10 mouse cellular contexts compared by ENCODE assay signal in the genomic region with DNA sequence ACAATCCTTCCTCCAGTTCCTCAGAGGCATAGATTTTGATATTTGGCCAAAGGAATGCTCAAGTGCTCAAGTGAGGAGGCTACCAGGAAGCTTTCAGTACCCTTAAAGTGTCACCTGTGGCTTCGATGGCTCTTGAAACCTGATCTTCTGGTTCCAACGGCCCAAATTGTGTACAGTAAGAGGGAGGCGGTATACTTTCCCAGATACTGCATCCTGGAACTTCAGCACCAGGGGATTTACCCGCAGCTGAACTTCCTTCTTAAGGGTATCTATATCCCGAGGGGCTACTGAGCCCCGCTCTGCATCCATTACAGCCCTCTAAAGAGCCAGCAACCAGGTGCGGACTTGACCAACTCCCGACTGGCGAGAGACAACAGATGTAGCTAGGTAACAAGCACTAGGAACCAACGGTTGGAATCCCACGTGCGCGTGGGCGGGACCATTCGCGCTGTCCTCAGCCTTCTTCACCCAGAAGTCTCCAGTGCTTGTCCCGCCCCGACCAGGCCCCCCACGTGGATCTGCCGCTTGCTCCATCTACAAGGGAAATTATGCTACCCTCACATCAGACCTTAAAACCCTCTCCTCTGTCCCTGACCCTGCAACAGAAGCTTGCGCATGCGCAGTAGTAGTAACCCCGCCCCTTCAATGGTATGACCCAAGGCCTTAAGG. TPM values are rescaled to one million over a fixed set of nuclear protein-coding genes. Genes with fewer than 3 reads are reported as not detected.
DNase-seq lines count a peak whose midpoint lies in the region; ATAC-seq and TF ChIP-seq lines count a peak whose summit lies in the region.
"Had no signal": no experiment of that assay in that cellular context is flagged by ENCODE, and none has a peak within 500 bp of the region (broad histone marks: within the 10 kb centered on the region; RNA-seq: fewer than 3 reads in every experiment).

A gene (minus strand): TSS at position 309 of the 669 bp plus-strand sequence.

- ATAC-seq in forebrain, embryonic 11.5 days (replicated peaks; ENCODE audit: low FRiP score) = peak; percentile 88
- ATAC-seq in hematopoietic stem cell, adult 5-6 weeks (replicated peaks in 1 of 2; ENCODE audit: insufficient read depth in 1 of 2, low FRiP score in 2 of 2, low TSS enrichment in 1 of 2, low read depth in 1 of 2, poor library complexity in 2 of 2, severe bottlenecking in 2 of 2) = peak; percentile 84 to 93
- no peak; the same call in 1 of the 2 replicates for ATAC-seq in liver, embryonic 15.5 days (ENCODE audit: insufficient read depth)
- ATAC-seq in neural tube, embryonic 15.5 days (ENCODE audit: low FRiP score) = peak; percentile 87

- H3K27ac ChIP-seq in brown adipose tissue, adult 24 weeks (replicated peaks; ENCODE audit: low read depth, low read length) = no peak within 1 kb of the TSS
- H3K27ac ChIP-seq in forebrain, embryonic 11.5 days (ENCODE audit: low read depth, low read length) = no peak within 1 kb of the TSS
- peak within 1 kb of the TSS; percentile 57 for H3K27ac ChIP-seq in layer of hippocampus, adult 2 months
- no peak within 1 kb of the TSS for H3K27ac ChIP-seq in liver, embryonic 15.5 days (replicated peaks)
- no peak within 1 kb of the TSS for H3K27ac ChIP-seq in neural tube, embryonic 15.5 days (replicated peaks)

- peak; percentile 84 for DNase-seq in 3134 (ENCODE audit: extremely low read depth, insufficient read length, low spot score)
- peak; percentile 63 for DNase-seq in forebrain, embryonic 11.5 days (ENCODE audit: low spot score)
- peak; percentile 17 to 25 for DNase-seq in layer of hippocampus, adult 2 months (ENCODE audit: low spot score in 2 of 2)
- peak; percentile 19 for DNase-seq in yolk sac, embryonic 10.5 days (ENCODE audit: low spot score)

- peak within 1 kb of the TSS; percentile 40 for H3K4me2 ChIP-seq in forebrain, embryonic 11.5 days (ENCODE audit: low read depth, low read length, severe bottlenecking)
- H3K4me2 ChIP-seq in liver, embryonic 15.5 days = peak within 1 kb of the TSS; percentile 35
- peak within 1 kb of the TSS; percentile 55 for H3K4me2 ChIP-seq in neural tube, embryonic 15.5 days

- no peaks in the 10 kb centered on the region for H3K9me3 ChIP-seq in forebrain, embryonic 11.5 days (ENCODE audit: control insufficient read depth, low read length)
- H3K9me3 ChIP-seq in liver, embryonic 15.5 days (replicated peaks) = no peaks in the 10 kb centered on the region
- no peaks in the 10 kb centered on the region for H3K9me3 ChIP-seq in neural tube, embryonic 15.5 days (replicated peaks)

- H3K4me3 ChIP-seq in brown adipose tissue, adult 24 weeks (ENCODE audit: insufficient read depth, low read depth, low read length) = peak within 1 kb of the TSS; percentile 68
- peak within 1 kb of the TSS; percentile 30 for H3K4me3 ChIP-seq in forebrain, embryonic 11.5 days (ENCODE audit: low read depth, low read length)
- H3K4me3 ChIP-seq in layer of hippocampus, adult 2 months = peak within 1 kb of the TSS; percentile 53
- H3K4me3 ChIP-seq in liver, embryonic 15.5 days (replicated peaks) = no peak within 1 kb of the TSS
- H3K4me3 ChIP-seq in neural tube, embryonic 15.5 days (replicated peaks) = peak within 1 kb of the TSS; percentile 46
- H3K4me3 ChIP-seq: myocyte had no signal

- H3K9ac ChIP-seq in forebrain, embryonic 11.5 days (ENCODE audit: low read length) = no peak within 1 kb of the TSS
- no peak within 1 kb of the TSS for H3K9ac ChIP-seq in liver, embryonic 15.5 days
- peak within 1 kb of the TSS; percentile 30; the same call in 1 of the 2 replicates for H3K9ac ChIP-seq in neural tube, embryonic 15.5 days (replicated peaks)

- H3K27me3 ChIP-seq in forebrain, embryonic 11.5 days (ENCODE audit: control insufficient read depth, insufficient read depth, low read length) = no peaks in the 10 kb centered on the region
- no peaks in the 10 kb centered on the region for H3K27me3 ChIP-seq in liver, embryonic 15.5 days
- H3K27me3 ChIP-seq in neural tube, embryonic 15.5 days (replicated peaks) = no peaks in the 10 kb centered on the region
- H3K27me3 ChIP-seq: CH12.LX had no signal

- H3K4me1 ChIP-seq in brown adipose tissue, adult 24 weeks (ENCODE audit: control insufficient read depth, insufficient read depth, insufficient read length, low read length) = no peaks in the 10 kb centered on the region
- no peaks in the 10 kb centered on the region for H3K4me1 ChIP-seq in forebrain, embryonic 11.5 days (replicated peaks; ENCODE audit: control insufficient read depth, insufficient read depth, low read length)
- H3K4me1 ChIP-seq in liver, embryonic 15.5 days (replicated peaks) = no peaks in the 10 kb centered on the region
- no peaks in the 10 kb centered on the region for H3K4me1 ChIP-seq in neural tube, embryonic 15.5 days

- no peaks in the 10 kb centered on the region for H3K36me3 ChIP-seq in forebrain, embryonic 11.5 days (ENCODE audit: control insufficient read depth, insufficient read depth, low read length)
- H3K36me3 ChIP-seq in liver, embryonic 15.5 days (replicated peaks) = no peaks in the 10 kb centered on the region
- H3K36me3 ChIP-seq in neural tube, embryonic 15.5 days = no peaks in the 10 kb centered on the region

- no peak for TF ChIP-seq CTCF in layer of hippocampus, adult 2 months (conservative IDR thresholded peaks at IDR 0.05)

- 23% methylated on average over 22 of the region's 23 CpGs for WGBS in forebrain, embryonic 11.5 days
- 19% methylated on average over 23 of the region's 23 CpGs for WGBS in liver, embryonic 15.5 days (ENCODE audit: insufficient replicate concordance)
- WGBS in neural tube, embryonic 15.5 days = 23% methylated on average over 23 of the region's 23 CpGs

RNA-seq across cellular contexts. Expression of the gene that starts here (rescaled TPM):
- polyA plus RNA-seq in brown adipose tissue, adult 24 weeks (2012; ENCODE audit: insufficient read depth, insufficient read length, missing spikeins) = not detected in 2 replicates
- 0.43 and 0.59 TPM in 2 replicates for polyA plus RNA-seq in forebrain, embryonic 11.5 days (2014; fragmentation: Nextera tagmentation; extraction: Ambion mirVana)
- total RNA-seq in hematopoietic stem cell, adult 5-6 weeks (2017) = 2.0 and 5.0 TPM in 2 replicates
- 1 to 10 TPM; 1.5 to 1.8 TPM for total RNA-seq in layer of hippocampus, adult 2 months (2021)
- polyA plus RNA-seq in liver, embryonic 15.5 days (2015; fragmentation: Nextera tagmentation; extraction: Ambion mirVana) = not detected in 2 replicates
- 0.82 and 0.86 TPM in 2 replicates for polyA plus RNA-seq in neural tube, embryonic 15.5 days (2015; fragmentation: Nextera tagmentation; extraction: Ambion mirVana)
- total RNA-seq: CH12.LX had no signal
- polyA plus RNA-seq: myocyte had no signal

Comparison
In these comparisons a context has a peak if more than half of its experiments do, and no peak if none do; other contexts are left out.
1. Peak in DNase-seq, ATAC-seq, H3K4me3 ChIP-seq and H3K4me2 ChIP-seq in forebrain, embryonic 11.5 days; RNA of the gene not detected or under 1 TPM.
2. Peak in ATAC-seq, H3K4me3 ChIP-seq, H3K9ac ChIP-seq and H3K4me2 ChIP-seq in neural tube, embryonic 15.5 days; RNA of the gene not detected or under 1 TPM.
3. DNase-seq: peak in every context shown above with its lines; median percentile 84 in 3134; 63 in forebrain, embryonic 11.5 days; 21 in layer of hippocampus, adult 2 months; 19 in yolk sac, embryonic 10.5 days.